Mouse (Mus musculus): ENCODE results near the gene Lce1d. TPM values are rescaled to one million over a fixed set of nuclear protein-coding genes. Genes with fewer than 3 reads are reported as not detected.
"Not testable (repeated sequence)": the region's sequence is repeated elsewhere in the genome, so short reads cannot be mapped to it uniquely, and the experiment has no call there.

The Lce1d gene
- polyA plus RNA-seq (2012; ENCODE audit: insufficient read depth, insufficient read length, low replicate concordance, missing spikeins) = not detected in 2 replicates

DNA sequence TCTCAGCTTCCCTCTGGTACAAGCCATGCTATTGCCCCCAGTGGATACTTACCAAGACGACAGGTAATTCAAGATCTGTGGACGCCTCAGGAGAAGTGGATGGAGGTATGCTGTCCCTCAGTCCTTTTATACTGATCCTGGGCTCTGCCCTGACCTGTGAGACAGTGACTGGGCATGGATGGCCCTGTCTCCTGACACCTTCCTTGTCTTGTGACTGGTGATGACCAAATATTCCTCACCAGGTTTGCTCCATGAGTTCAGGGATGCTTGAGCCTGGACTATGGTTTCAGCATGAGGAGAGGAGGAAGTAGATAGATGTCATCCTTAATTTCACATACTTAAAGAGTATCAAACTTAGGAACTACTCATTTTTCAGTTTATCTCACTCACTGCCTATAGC lies at the start of gene Lce1d:
Gene Lce1d, minus strand, starts transcription at position 101 of the 400 bp plus-strand sequence.
- TF ChIP-seq POLR2A (IDR thresholded peaks at IDR 0.05; ENCODE audit: insufficient read depth, low read depth, low read length) = no peak
- TF ChIP-seq CTCF (IDR thresholded peaks at IDR 0.05; ENCODE audit: insufficient read depth, low read depth, low read length) = no peak
- WGBS = 79% methylated on average over 2 of the region's 2 CpGs
- Histone ChIP-seq H3K4me1 (ENCODE audit: control insufficient read depth, insufficient read depth, low read length) (no peaks in the 10 kb centered on the region), H3K27ac (ENCODE audit: insufficient read depth, low read depth, low read length) (no peak within 1 kb of the TSS), H3K4me3 (ENCODE audit: insufficient read depth, low read depth, low read length) (no peak within 1 kb of the TSS)

- no peaks in the 10 kb centered on the region for H3K4me1 ChIP-seq (ENCODE audit: control insufficient read depth, insufficient read depth, low read length)
- TF ChIP-seq CTCF (IDR thresholded peaks at IDR 0.05; ENCODE audit: insufficient read depth, low read depth, low read length) (no peak), POLR2A (IDR thresholded peaks at IDR 0.05; ENCODE audit: insufficient read depth, low read depth, low read length) (no peak)
- WGBS = 92% methylated on average over 5 of the region's 5 CpGs
- no peak overlapping the region for H3K27ac ChIP-seq (ENCODE audit: insufficient read depth, low read depth, low read length)
- H3K4me3 ChIP-seq (ENCODE audit: insufficient read depth, low read depth, low read length) = no peak overlapping the region
Observed at GRCm38 (mm10) chr3:92722631-92723030, 35.6 kb upstream of the Lce1d start.

GRCm38 (mm10) chr3:92720250-92720649 lies 33.2 kb upstream of the Lce1d start, which contains the start of gene Lce1f:
Lce1f (minus strand) TSS chr3:92720350.
- no peaks in the 10 kb centered on the region for H3K4me1 ChIP-seq (ENCODE audit: control insufficient read depth, insufficient read depth, low read length)
- no peak within 1 kb of the TSS for H3K4me3 ChIP-seq (ENCODE audit: insufficient read depth, low read depth, low read length)
- 77% methylated on average over 3 of the region's 3 CpGs for WGBS
- H3K27ac ChIP-seq (ENCODE audit: insufficient read depth, low read depth, low read length) = no peak within 1 kb of the TSS
- TF ChIP-seq POLR2A (IDR thresholded peaks at IDR 0.05; ENCODE audit: insufficient read depth, low read depth, low read length) (no peak), CTCF (IDR thresholded peaks at IDR 0.05; ENCODE audit: insufficient read depth, low read depth, low read length) (no peak)

DNA sequence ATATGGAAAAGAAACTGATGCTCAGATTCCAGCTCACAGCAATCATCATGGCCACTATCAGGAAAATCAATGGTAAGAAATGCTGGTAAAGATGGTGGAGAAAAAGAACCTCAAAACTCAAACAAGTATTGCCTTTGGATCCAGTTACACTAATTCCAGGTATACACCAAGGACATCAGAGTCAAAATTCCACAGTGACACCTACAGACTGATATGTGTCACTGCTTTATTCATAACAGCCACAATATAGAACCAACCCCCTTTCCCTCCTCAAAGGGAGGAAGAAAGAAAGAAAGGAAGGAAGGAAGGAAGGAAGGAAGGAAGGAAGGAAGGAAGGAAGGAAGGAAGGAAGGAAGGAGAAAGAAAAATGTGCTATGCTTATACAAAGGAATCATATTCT lies 28.1 kb upstream of the Lce1d start:
- Histone ChIP-seq H3K4me3 (ENCODE audit: insufficient read depth, low read depth, low read length) (no peak overlapping the region), H3K4me1 (ENCODE audit: control insufficient read depth, insufficient read depth, low read length) (no peaks in the 10 kb centered on the region), H3K27ac (ENCODE audit: insufficient read depth, low read depth, low read length) (no peak overlapping the region)
- TF ChIP-seq POLR2A (IDR thresholded peaks at IDR 0.05; ENCODE audit: insufficient read depth, low read depth, low read length) = no peak
- no peak for TF ChIP-seq CTCF (IDR thresholded peaks at IDR 0.05; ENCODE audit: insufficient read depth, low read depth, low read length)

DNA sequence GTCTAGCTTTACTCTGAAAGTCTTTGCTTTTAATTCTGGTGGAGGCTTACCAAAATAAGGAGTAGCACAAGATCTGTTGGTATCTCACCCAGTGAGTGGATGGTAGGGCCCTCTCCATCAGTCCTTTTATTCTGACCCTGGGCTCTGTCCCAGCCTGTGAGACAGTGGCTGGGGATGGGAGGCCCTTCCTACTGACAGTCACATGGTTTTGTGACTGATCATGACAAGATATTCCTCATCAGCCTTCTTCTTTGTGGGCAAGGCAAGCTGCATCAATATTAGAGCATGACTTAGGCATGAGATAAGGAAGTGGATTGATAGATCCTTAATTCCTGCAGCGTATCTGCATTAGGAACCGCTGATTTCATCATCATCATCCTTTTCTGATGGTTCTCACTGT lies 22.0 kb upstream of the Lce1d start, which contains the start of gene Lce1e:
Gene Lce1e, minus strand, starts transcription at position 101 of the 400 bp plus-strand sequence.
- WGBS = 83% methylated on average over 2 of the region's 2 CpGs

DNA sequence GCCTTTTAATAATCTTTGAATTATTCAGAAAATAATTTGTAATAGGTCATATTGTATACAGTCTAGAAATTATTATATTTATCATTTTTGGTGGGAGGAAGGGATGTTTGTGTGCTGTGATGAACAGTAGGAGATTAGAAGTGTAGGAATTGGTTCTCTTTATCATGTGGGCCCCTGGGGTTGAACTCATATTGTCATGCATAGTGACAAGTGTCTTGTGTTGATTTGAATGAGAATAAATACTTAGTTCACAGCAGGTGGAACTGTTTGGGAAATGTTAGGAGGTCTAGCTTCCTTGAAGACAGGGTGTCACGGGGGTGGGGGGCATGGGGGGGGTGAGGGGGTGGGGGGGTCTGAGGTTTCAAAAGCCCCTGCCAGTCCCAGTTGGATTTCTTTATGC lies 7.6 kb upstream of the Lce1d start:
- Histone ChIP-seq H3K4me1 (ENCODE audit: control insufficient read depth, insufficient read depth, low read length) (no peaks in the 10 kb centered on the region), H3K4me3 (ENCODE audit: insufficient read depth, low read depth, low read length) (no peak overlapping the region), H3K27ac (ENCODE audit: insufficient read depth, low read depth, low read length) (no peak overlapping the region)
- 23% methylated on average over 1 of the region's 1 CpGs for WGBS
- TF ChIP-seq POLR2A (IDR thresholded peaks at IDR 0.05; ENCODE audit: insufficient read depth, low read depth, low read length) (no peak), CTCF (IDR thresholded peaks at IDR 0.05; ENCODE audit: insufficient read depth, low read depth, low read length) (no peak)

More for the DNA sequence above, 22.0 kb upstream of the Lce1d start, which contains the start of gene Lce1e:
- no peak within 1 kb of the TSS for H3K4me3 ChIP-seq (ENCODE audit: insufficient read depth, low read depth, low read length)
- no peak within 1 kb of the TSS for H3K27ac ChIP-seq (ENCODE audit: insufficient read depth, low read depth, low read length)
- TF ChIP-seq CTCF (IDR thresholded peaks at IDR 0.05; ENCODE audit: insufficient read depth, low read depth, low read length) (no peak), POLR2A (IDR thresholded peaks at IDR 0.05; ENCODE audit: insufficient read depth, low read depth, low read length) (no peak)
- H3K4me1 ChIP-seq (ENCODE audit: control insufficient read depth, insufficient read depth, low read length) = no peaks in the 10 kb centered on the region

- H3K4me3 ChIP-seq (ENCODE audit: insufficient read depth, low read depth, low read length) = no peak overlapping the region
- H3K4me1 ChIP-seq (ENCODE audit: control insufficient read depth, insufficient read depth, low read length) = no peaks in the 10 kb centered on the region
- H3K27ac ChIP-seq (ENCODE audit: insufficient read depth, low read depth, low read length) = no peak overlapping the region
- TF ChIP-seq POLR2A (IDR thresholded peaks at IDR 0.05; ENCODE audit: insufficient read depth, low read depth, low read length) (no peak), CTCF (IDR thresholded peaks at IDR 0.05; ENCODE audit: insufficient read depth, low read depth, low read length) (no peak)
Observed at GRCm38 (mm10) chr3:92691688-92692087, 4.7 kb upstream of the Lce1d start.

GRCm38 (mm10) chr3:92689154-92689553 lies 2.1 kb upstream of the Lce1d start:
- not testable (repeated sequence) for H3K27ac ChIP-seq (ENCODE audit: insufficient read depth, low read depth, low read length); H3K4me1 ChIP-seq (ENCODE audit: control insufficient read depth, insufficient read depth, low read length); H3K4me3 ChIP-seq (ENCODE audit: insufficient read depth, low read depth, low read length)
- WGBS = 85% methylated on average over 16 of the region's 16 CpGs

DNA sequence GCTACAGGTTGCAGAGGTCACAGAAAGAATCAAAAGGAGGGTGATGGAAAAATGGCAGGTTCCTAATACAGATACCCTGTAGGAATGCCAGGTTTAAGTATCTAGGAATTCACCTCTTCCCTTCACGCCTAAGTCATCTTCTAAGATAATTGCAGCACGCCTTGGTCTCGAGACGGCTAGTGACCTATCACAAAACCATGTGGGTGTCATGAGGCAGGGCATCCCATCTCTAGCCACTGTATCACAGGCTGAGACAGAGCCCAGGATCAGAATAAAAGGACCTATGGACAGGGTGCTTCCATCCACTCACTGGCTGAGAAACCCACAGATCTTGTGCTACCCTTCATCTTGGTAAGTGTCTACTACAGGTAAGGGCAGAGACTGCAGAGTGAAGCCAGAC lies 8.1 kb downstream of the Lce1d start, which contains the start of gene Lce1c:
Gene Lce1c, plus strand, starts transcription at position 301 of the 400 bp plus-strand sequence.
- no peak within 1 kb of the TSS for H3K27ac ChIP-seq (ENCODE audit: insufficient read depth, low read depth, low read length)
- WGBS = 92% methylated on average over 4 of the region's 4 CpGs
- no peaks in the 10 kb centered on the region for H3K4me1 ChIP-seq (ENCODE audit: control insufficient read depth, insufficient read depth, low read length)
- H3K4me3 ChIP-seq (ENCODE audit: insufficient read depth, low read depth, low read length) = no peak within 1 kb of the TSS
- TF ChIP-seq CTCF (IDR thresholded peaks at IDR 0.05; ENCODE audit: insufficient read depth, low read depth, low read length) = no peak
- no peak for TF ChIP-seq POLR2A (IDR thresholded peaks at IDR 0.05; ENCODE audit: insufficient read depth, low read depth, low read length)

DNA sequence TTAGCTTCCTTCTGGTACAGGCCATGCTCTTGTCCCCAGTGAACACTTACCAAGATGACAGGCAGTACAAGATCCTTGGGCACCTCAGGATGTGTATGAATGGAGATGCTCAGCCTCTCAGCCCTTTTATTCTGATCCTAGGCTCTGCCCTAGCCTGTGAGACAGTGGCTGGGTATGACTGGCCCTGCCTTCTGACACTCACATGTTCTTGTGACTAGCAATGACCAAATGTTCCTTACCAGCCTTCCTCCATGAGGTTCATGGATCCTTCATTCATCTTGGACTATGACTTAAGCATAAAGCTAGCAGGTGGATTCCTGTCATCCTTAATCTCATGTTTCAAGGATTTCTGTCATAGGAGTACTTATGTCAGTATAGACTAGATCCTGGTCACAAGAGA lies 16.8 kb downstream of the Lce1d start, which contains the start of gene Lce1a2:
Gene Lce1a2, minus strand, starts transcription at position 101 of the 400 bp plus-strand sequence.
- no peaks in the 10 kb centered on the region for H3K4me1 ChIP-seq (ENCODE audit: control insufficient read depth, insufficient read depth, low read length)
- H3K4me3 ChIP-seq (ENCODE audit: insufficient read depth, low read depth, low read length) = no peak within 1 kb of the TSS
- TF ChIP-seq CTCF (IDR thresholded peaks at IDR 0.05; ENCODE audit: insufficient read depth, low read depth, low read length) = no peak
- no peak for TF ChIP-seq POLR2A (IDR thresholded peaks at IDR 0.05; ENCODE audit: insufficient read depth, low read depth, low read length)
- no peak within 1 kb of the TSS for H3K27ac ChIP-seq (ENCODE audit: insufficient read depth, low read depth, low read length)

Measured in olfactory bulb, adult 2 months (tissue).